Mouse (Mus musculus): ENCODE results near the gene Oscp1.

GRCm38 (mm10) chr4:126057207-126058133, 895 bp upstream of the Oscp1 start:
- no peak for TF ChIP-seq CTCF (IDR thresholded peaks at IDR 0.05; ENCODE audit: low read depth)
- no peak for TF ChIP-seq EP300 (IDR thresholded peaks at IDR 0.05; ENCODE audit: low read depth)
